Mouse (Mus musculus): ENCODE measurements around the gene Zfp282. TPM values are rescaled to one million over a fixed set of nuclear protein-coding genes. Genes with fewer than 3 reads are reported as not detected.

Zfp282 gene
- 8.9 and 9.8 TPM in 2 replicates for polyA plus RNA-seq (2015; fragmentation: Nextera tagmentation; extraction: Ambion mirVana)

GRCm38 (mm10) chr6:47877058-47877457 lies at the start of gene Zfp282:
Gene Zfp282 (plus strand): TSS chr6:47877204.
- peak within 1 kb of the TSS; percentile 94 for H3K9ac ChIP-seq (ENCODE audit: low read depth, low read length)
- peak within 1 kb of the TSS; percentile 88 for H3K4me2 ChIP-seq (ENCODE audit: low read depth, low read length)
- peaks cover 9% of the 10 kb centered on the region; the same call in 1 of the 2 replicates for H3K36me3 ChIP-seq (ENCODE audit: control insufficient read depth, insufficient read depth, low read length)
- ATAC-seq, result no peak
- H3K27me3 ChIP-seq (replicated peaks; ENCODE audit: control insufficient read depth, insufficient read depth, low read length), result no peaks in the 10 kb centered on the region
- 5% methylated on average over 9 of the region's 9 CpGs for WGBS
- peaks cover 12% of the 10 kb centered on the region for H3K4me1 ChIP-seq (ENCODE audit: control insufficient read depth, insufficient read depth, low read length)
- no peaks in the 10 kb centered on the region for H3K9me3 ChIP-seq (ENCODE audit: control insufficient read depth, low read length)
- peak within 1 kb of the TSS; percentile 96 for H3K4me3 ChIP-seq (ENCODE audit: low read length)
- H3K27ac ChIP-seq (ENCODE audit: low read length), result peak within 1 kb of the TSS; percentile 99

DNA sequence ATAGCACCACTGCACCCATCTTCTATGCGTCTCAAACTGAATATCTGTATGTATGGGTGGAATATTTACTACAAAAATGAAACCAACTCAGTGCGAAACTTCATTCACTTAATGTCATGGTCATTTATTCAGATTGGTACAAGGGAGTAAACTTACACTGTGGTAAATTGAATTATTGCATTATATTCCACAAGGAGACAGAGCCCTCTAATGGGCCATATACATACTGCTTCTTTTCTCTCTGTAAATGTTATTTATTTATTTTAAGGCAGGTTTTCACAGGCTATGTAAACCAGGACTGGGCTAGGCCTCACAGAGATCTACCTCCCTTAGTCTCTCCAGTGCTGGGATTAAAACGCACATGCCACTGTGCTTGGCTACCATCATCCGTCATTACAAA lies 49.5 kb upstream of the Zfp282 start:
- no peak for ATAC-seq

GRCm38 (mm10) chr6:47828950-47829349 lies 48.1 kb upstream of the Zfp282 start:
- H3K4me3 ChIP-seq (ENCODE audit: low read length), result no peak overlapping the region
- no peaks in the 10 kb centered on the region for H3K4me1 ChIP-seq (ENCODE audit: control insufficient read depth, insufficient read depth, low read length)
- H3K4me2 ChIP-seq (ENCODE audit: low read depth, low read length), result no peak overlapping the region
- 31% methylated on average over 1 of the region's 1 CpGs for WGBS
- no peaks in the 10 kb centered on the region for H3K36me3 ChIP-seq (ENCODE audit: control insufficient read depth, insufficient read depth, low read length)
- H3K9me3 ChIP-seq (ENCODE audit: control insufficient read depth, low read length), result no peaks in the 10 kb centered on the region
- H3K9ac ChIP-seq (ENCODE audit: low read depth, low read length), result no peak overlapping the region
- H3K27ac ChIP-seq (ENCODE audit: low read length), result no peak overlapping the region
- no peak for ATAC-seq
- no peaks in the 10 kb centered on the region for H3K27me3 ChIP-seq (replicated peaks; ENCODE audit: control insufficient read depth, insufficient read depth, low read length)

More for the DNA sequence above, 49.5 kb upstream of the Zfp282 start:
- H3K4me2 ChIP-seq (ENCODE audit: low read depth, low read length), result no peak overlapping the region
- H3K27ac ChIP-seq (ENCODE audit: low read length), result no peak overlapping the region
- no peaks in the 10 kb centered on the region for H3K36me3 ChIP-seq (ENCODE audit: control insufficient read depth, insufficient read depth, low read length)
- H3K4me1 ChIP-seq (ENCODE audit: control insufficient read depth, insufficient read depth, low read length), result no peaks in the 10 kb centered on the region
- H3K9me3 ChIP-seq (ENCODE audit: control insufficient read depth, low read length), result no peaks in the 10 kb centered on the region
- H3K4me3 ChIP-seq (ENCODE audit: low read length), result no peak overlapping the region
- 87% methylated on average over 4 of the region's 4 CpGs for WGBS
- no peaks in the 10 kb centered on the region for H3K27me3 ChIP-seq (replicated peaks; ENCODE audit: control insufficient read depth, insufficient read depth, low read length)
- no peak overlapping the region for H3K9ac ChIP-seq (ENCODE audit: low read depth, low read length)

DNA sequence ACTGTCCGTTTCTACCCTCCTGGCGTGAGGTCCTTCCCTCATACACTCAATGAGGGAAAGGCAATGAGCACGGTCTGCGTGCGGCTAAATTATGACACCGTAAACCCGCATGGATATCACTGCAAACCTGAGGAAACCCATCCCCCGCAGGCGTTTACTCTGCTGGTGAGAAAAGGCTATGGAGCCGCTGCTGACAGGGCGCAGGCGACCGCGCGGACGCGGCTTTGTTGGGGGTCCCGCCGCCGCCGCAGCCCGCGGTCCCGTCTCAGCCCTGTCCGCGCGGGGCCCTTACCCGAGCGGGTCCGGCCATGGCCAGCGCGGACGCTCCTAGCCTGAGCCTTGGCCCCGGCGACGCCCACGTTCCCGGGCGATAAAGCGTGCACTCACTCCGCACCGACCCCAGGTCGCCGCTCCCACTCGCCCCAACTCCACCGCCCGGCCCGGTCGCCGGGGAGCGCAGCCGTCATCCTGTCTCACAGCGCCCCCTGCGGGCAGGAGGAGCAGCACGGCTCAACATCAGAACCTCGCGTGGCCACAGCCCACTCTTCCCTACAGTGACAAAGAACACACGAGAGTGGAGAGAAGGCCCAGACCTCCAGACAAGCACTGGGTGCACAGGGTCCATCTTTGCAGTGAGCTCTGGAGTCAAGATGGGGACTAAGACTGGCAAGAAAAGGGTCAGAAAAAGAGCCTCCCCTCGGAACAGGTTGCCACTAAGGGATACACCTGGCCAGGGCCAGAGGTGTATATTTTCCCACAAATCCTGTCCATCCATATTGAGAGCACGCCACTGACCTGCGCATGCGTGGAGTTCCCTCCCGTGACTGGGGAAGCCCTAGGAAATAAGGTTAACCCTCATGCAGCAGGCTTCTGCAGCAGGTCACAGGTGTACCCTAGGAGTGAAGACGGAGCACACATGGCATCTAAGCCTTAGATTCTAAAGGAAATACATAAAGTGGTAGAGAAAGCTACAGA lies 46.6 kb upstream of the Zfp282 start, which contains the start of gene Zfp786:
Gene Zfp786 (minus strand): TSS at position 764 of the 975 bp plus-strand sequence.
- H3K9ac ChIP-seq (ENCODE audit: low read depth, low read length), result peak within 1 kb of the TSS; percentile 86
- H3K4me3 ChIP-seq (ENCODE audit: low read length), result peak within 1 kb of the TSS; percentile 80
- 2% methylated on average over 64 of the region's 64 CpGs for WGBS
- H3K27me3 ChIP-seq (replicated peaks; ENCODE audit: control insufficient read depth, insufficient read depth, low read length), result no peaks in the 10 kb centered on the region
- no peaks in the 10 kb centered on the region for H3K9me3 ChIP-seq (ENCODE audit: control insufficient read depth, low read length)
- H3K4me2 ChIP-seq (ENCODE audit: low read depth, low read length), result peak within 1 kb of the TSS; percentile 59
- H3K4me1 ChIP-seq (ENCODE audit: control insufficient read depth, insufficient read depth, low read length), result no peaks in the 10 kb centered on the region
- no peaks in the 10 kb centered on the region for H3K36me3 ChIP-seq (ENCODE audit: control insufficient read depth, insufficient read depth, low read length)
- peak; percentile 94 for ATAC-seq
- H3K27ac ChIP-seq (ENCODE audit: low read length), result peak within 1 kb of the TSS; percentile 69

DNA sequence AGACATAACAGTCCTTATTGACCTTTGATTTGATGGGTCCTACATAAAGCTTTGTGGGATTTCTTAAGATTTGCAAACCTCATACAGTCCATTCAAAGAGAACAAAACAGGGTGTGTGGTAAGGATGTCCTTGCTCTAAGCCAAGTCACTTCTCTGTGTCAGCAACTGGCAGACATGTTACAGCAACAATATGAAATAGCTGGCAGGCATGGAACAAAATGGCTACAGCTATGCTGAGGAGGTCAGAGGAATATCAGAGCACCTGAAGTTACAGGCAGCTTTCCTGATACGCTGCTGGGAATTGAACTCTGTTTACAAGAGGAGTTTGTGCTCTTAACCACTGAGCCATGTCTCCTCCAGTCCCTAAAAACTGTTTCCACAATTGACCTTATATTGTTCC lies 44.8 kb upstream of the Zfp282 start:
- Histone ChIP-seq H3K27me3 (replicated peaks; ENCODE audit: control insufficient read depth, insufficient read depth, low read length) (no peaks in the 10 kb centered on the region), H3K4me1 (ENCODE audit: control insufficient read depth, insufficient read depth, low read length) (no peaks in the 10 kb centered on the region), H3K36me3 (ENCODE audit: control insufficient read depth, insufficient read depth, low read length) (no peaks in the 10 kb centered on the region), H3K27ac (ENCODE audit: low read length) (no peak overlapping the region), H3K9ac (ENCODE audit: low read depth, low read length) (no peak overlapping the region), H3K9me3 (ENCODE audit: control insufficient read depth, low read length) (no peaks in the 10 kb centered on the region), H3K4me3 (ENCODE audit: low read length) (no peak overlapping the region), H3K4me2 (ENCODE audit: low read depth, low read length) (no peak overlapping the region)
- 83% methylated on average over 1 of the region's 1 CpGs for WGBS
- no peak for ATAC-seq

DNA sequence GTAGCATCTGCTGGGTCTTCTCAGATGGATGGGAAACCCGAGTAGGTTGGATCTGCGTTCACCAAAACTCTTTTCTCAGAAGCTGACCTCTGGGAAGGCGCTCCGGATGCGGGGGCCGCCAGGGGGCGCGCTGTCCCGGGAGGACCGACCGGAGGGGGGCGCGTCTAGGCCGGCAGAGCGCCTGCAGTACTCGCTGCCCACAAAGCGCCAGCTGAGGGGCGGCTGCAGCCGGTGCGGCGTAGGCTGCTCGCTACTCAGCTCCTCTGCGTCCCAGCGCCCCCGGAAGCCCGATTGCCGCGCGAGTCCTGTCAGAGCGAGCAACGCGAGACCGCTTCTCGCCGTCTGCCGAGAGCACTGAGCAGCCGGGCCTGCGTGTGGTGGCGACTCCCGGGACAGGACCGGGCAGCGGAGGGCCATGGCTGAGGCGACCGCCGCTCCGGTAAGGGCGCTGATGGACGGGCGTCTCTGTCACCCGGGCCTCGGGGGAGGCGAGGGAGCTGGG lies 41.5 kb upstream of the Zfp282 start, which contains the start of gene Zfp398:
Gene Zfp398 (plus strand): TSS at position 180 of the 502 bp plus-strand sequence.
- H3K36me3 ChIP-seq (ENCODE audit: control insufficient read depth, insufficient read depth, low read length), result no peaks in the 10 kb centered on the region
- H3K4me2 ChIP-seq (ENCODE audit: low read depth, low read length), result peak within 1 kb of the TSS; percentile 71
- WGBS, result under 1% methylated on average over 52 of the region's 52 CpGs
- peak within 1 kb of the TSS; percentile 98 for H3K27ac ChIP-seq (ENCODE audit: low read length)
- H3K27me3 ChIP-seq (replicated peaks; ENCODE audit: control insufficient read depth, insufficient read depth, low read length), result no peaks in the 10 kb centered on the region
- H3K9me3 ChIP-seq (ENCODE audit: control insufficient read depth, low read length), result no peaks in the 10 kb centered on the region
- H3K9ac ChIP-seq (ENCODE audit: low read depth, low read length), result peak within 1 kb of the TSS; percentile 93
- peak within 1 kb of the TSS; percentile 96 for H3K4me3 ChIP-seq (ENCODE audit: low read length)
- ATAC-seq, result peak; percentile 95
- H3K4me1 ChIP-seq (ENCODE audit: control insufficient read depth, insufficient read depth, low read length), result peaks cover 10% of the 10 kb centered on the region; the same call in 1 of the 2 replicates

DNA sequence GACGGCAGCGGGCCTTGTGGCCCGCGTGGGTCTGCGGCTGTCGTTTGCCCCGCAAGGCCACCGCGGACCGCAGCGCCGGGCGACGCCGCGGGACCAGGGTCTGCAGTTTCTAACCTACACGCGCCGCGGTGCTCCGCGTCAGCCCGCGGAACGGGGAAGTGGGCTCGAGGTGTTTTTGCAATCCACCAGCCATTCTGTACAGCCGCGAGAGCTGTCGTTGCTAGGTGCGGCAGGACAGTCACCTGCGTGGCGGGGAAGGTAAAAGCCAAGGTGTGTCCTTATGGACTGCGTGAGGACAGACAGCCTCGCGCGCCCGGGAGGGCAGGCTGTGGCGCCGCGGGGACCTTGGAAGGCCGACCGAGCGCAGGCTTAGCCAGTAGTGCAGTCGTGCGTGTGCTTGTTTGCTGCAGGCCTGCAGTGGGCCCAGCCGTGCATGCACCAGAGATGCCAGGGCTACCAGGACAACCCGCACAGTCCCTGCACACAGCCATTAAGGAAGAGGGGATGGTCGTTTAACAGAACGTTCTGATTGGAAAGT lies 41.0 kb upstream of the Zfp282 start:
- H3K9ac ChIP-seq (ENCODE audit: low read depth, low read length), result peak overlapping the region; percentile 93
- peaks cover 10% of the 10 kb centered on the region; the same call in 1 of the 2 replicates for H3K4me1 ChIP-seq (ENCODE audit: control insufficient read depth, insufficient read depth, low read length)
- no peaks in the 10 kb centered on the region for H3K27me3 ChIP-seq (replicated peaks; ENCODE audit: control insufficient read depth, insufficient read depth, low read length)
- no peaks in the 10 kb centered on the region for H3K9me3 ChIP-seq (ENCODE audit: control insufficient read depth, low read length)
- peak overlapping the region; percentile 98 for H3K27ac ChIP-seq (ENCODE audit: low read length)
- H3K36me3 ChIP-seq (ENCODE audit: control insufficient read depth, insufficient read depth, low read length), result no peaks in the 10 kb centered on the region
- ATAC-seq, result peak; percentile 72
- H3K4me3 ChIP-seq (ENCODE audit: low read length), result peak overlapping the region; percentile 96
- H3K4me2 ChIP-seq (ENCODE audit: low read depth, low read length), result peak overlapping the region; percentile 71
- 0% methylated on average over 49 of the region's 49 CpGs for WGBS

GRCm38 (mm10) chr6:47837630-47838029 lies 39.4 kb upstream of the Zfp282 start:
- Histone ChIP-seq H3K9me3 (ENCODE audit: control insufficient read depth, low read length) (no peaks in the 10 kb centered on the region), H3K27me3 (replicated peaks; ENCODE audit: control insufficient read depth, insufficient read depth, low read length) (no peaks in the 10 kb centered on the region), H3K4me3 (ENCODE audit: low read length) (no peak overlapping the region), H3K9ac (ENCODE audit: low read depth, low read length) (no peak overlapping the region), H3K4me2 (ENCODE audit: low read depth, low read length) (no peak overlapping the region), H3K27ac (ENCODE audit: low read length) (no peak overlapping the region), H3K4me1 (ENCODE audit: control insufficient read depth, insufficient read depth, low read length) (peaks cover 10% of the 10 kb centered on the region; the same call in 1 of the 2 replicates), H3K36me3 (ENCODE audit: control insufficient read depth, insufficient read depth, low read length) (no peaks in the 10 kb centered on the region)
- 49% methylated on average over 2 of the region's 2 CpGs for whole genome bisulfite sequencing
- ATAC-seq, result no peak

- Histone ChIP-seq H3K36me3 (ENCODE audit: control insufficient read depth, insufficient read depth, low read length) (no peaks in the 10 kb centered on the region), H3K4me3 (ENCODE audit: low read length) (no peak overlapping the region), H3K4me1 (ENCODE audit: control insufficient read depth, insufficient read depth, low read length) (peaks cover 10% of the 10 kb centered on the region; the same call in 1 of the 2 replicates), H3K27me3 (replicated peaks; ENCODE audit: control insufficient read depth, insufficient read depth, low read length) (no peaks in the 10 kb centered on the region), H3K9me3 (ENCODE audit: control insufficient read depth, low read length) (no peaks in the 10 kb centered on the region), H3K4me2 (ENCODE audit: low read depth, low read length) (no peak overlapping the region), H3K27ac (ENCODE audit: low read length) (no peak overlapping the region), H3K9ac (ENCODE audit: low read depth, low read length) (no peak overlapping the region)
- ATAC-seq, result no peak
- WGBS, result 100% methylated on average over 1 of the region's 1 CpGs
Measured at GRCm38 (mm10) chr6:47841077-47841476, 35.9 kb upstream of the Zfp282 start.
